Mouse (Mus musculus) C3H10T1/2 (cell line): ENCODE data around the gene Fam177a. TPM values are rescaled to one million over a fixed set of nuclear protein-coding genes. Genes with fewer than 3 reads are reported as not detected.

Experiments
- polyA plus RNA-seq, 2 experiments: library from polyadenylated mRNA; unstranded; fragments of >200 nt; fragmentation: generic; extraction: Trizol; gene quantifications; one replicate each; pipeline ENCODE4 v1.2.1; 2012; ENCODE audit warnings: missing spikeins in 2 of 2

Gene Fam177a
- 1 to 10 TPM; 4.5 to 7.2 TPM for polyA plus RNA-seq

GRCm38 (mm10) chr12:55124242-55124641 lies at the start of gene Fam177a:
TSS of gene Fam177a (plus strand) at chr12:55124469.

DNA sequence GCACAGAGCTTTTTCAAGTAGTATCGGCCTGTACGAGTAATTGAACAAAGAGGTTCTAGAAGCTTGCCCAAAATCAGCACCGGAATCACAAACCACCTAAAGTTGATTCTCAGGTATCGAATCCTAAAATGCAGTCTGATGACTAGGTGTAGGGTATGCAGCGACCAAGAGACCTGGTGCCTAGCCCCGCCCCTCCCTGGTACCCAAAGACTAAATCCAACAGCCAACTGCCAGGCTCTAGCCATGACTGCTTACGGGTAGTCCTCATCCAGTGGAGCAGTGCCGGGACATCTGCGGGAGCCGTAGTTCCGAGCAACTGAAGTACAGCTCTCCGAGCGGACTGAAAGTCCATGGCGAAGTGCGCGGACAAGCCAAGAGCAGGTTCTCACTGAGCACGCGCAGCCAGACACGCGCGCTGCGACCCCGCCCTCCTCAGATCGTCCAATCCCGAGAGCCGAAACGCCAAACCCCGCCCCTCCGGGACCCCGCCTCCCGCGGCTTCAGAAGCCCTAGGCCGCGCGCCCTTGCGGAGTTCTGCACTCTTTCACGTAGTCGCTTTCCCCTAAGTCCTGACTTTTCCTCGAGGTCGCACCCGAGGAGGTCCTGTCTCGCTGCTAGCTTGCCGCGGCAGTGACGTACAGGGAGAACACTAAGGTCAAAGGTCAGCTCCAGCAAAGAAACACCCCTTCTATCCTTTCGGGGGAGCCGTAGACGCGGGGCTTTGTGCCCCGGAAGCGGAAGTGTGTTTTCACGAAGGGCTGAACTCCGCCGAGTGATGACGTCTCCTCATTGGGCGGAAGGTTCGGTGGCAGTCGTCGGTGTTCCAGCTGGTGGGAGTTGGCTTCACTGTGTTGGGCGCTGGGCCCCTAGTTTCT lies 44.3 kb upstream of the Fam177a start, which contains the start of the genes 2700097O09Rik and Srp54a:
Gene 2700097O09Rik (minus strand): TSS at position 385 of the 875 bp plus-strand sequence.
Gene Srp54a (plus strand): TSS at position 537 of the 875 bp plus-strand sequence.

DNA sequence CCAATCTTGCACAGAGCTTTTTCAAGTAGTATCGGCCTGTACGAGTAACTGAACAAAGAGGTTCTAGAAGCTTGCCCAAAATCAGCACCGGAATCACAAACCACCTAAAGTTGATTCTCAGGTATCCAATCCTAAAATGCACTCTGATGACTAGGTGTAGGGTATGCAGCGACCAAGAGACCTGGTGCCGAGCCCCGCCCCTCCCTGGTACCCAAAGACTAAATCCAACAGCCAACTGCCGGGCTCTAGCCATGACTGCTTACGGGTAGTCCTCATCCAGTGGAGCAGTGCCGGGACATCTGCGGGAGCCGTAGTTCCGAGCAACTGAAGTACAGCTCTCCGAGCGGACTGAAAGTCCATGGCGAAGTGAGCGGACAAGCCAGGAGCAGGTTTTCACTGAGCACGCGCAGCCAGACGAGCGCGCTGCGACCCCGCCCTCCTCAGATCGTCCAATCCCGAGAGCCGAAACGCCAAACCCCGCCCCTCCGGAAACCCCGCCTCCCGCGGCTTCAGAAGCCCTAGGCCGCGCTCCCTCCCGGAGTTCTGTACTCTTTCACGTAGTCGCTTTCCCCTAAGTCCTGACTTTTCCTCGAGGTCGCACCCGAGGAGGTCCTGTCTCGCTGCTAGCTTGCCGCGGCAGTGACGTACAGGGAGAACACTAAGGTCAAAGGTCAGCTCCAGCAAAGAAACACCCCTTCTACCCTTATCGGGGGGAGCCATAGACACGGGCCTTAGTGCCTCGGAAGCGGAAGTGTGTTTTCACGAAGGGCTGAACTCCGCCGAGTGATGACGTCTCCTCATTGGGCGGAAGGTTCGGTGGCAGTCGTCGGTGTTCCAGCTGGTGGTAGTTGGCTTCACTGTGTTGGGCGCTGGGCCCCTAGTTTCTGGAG lies 30.5 kb downstream of the Fam177a start, which contains the start of gene Srp54b:
Gene Srp54b (plus strand): TSS at position 546 of the 890 bp plus-strand sequence.

Other genes starting within 250 kb of the Fam177a start
- gene Gm20403, start 137.9 kb upstream of the Fam177a start, polyA plus RNA-seq, result not detected
- gene Baz1a, start 110.1 kb upstream of the Fam177a start, polyA plus RNA-seq, result 1 to 10 TPM; 1.6 to 2.1 TPM
- 1 to 10 TPM in 1 of 2 experiments, under 1 TPM in 1; 0.39 to 4.2 TPM for gene 2700097O09Rik, start 44.4 kb upstream of the Fam177a start, polyA plus RNA-seq
- 1 to 10 TPM in 1 of 2 experiments, under 1 TPM in 1; 0.78 to 6.1 TPM for gene Srp54a, start 44.2 kb upstream of the Fam177a start, polyA plus RNA-seq
- gene Srp54b, start 30.6 kb downstream of the Fam177a start, polyA plus RNA-seq, result 1 to 10 TPM in 1 of 2 experiments, under 1 TPM in 1; 0.41 to 9.4 TPM
- not detected for gene 1700047I17Rik2, start 75.1 kb downstream of the Fam177a start, polyA plus RNA-seq
- 10 to 100 TPM in 1 of 2 experiments, under 1 TPM in 1; 0.94 to 10.6 TPM for gene Srp54c, start 105.7 kb downstream of the Fam177a start, polyA plus RNA-seq
- gene 1110008L16Rik, start 175.1 kb downstream of the Fam177a start, polyA plus RNA-seq, result 10 to 100 TPM in 1 of 2 experiments, 1 to 10 TPM in 1; 4.0 to 10.8 TPM
- gene Ppp2r3c, start 178.5 kb downstream of the Fam177a start, polyA plus RNA-seq, result 1 to 10 TPM in 1 of 2 experiments, under 1 TPM in 1; 0.42 to 3.3 TPM